Mouse (Mus musculus) liver, postnatal 0 days (tissue): ENCODE data around the gene Col28a1. TPM values are rescaled to one million over a fixed set of nuclear protein-coding genes. Genes with fewer than 3 reads are reported as not detected.

Experiments
- ATAC-seq: fragments of 200-750 bp; cut with Nextera tagmentation; 2 replicates; pipeline ENCODE4 v1.8.0; 2017; ENCODE audit warnings: mild to moderate bottlenecking, moderate library complexity
- DNase-seq: peaks from one replicate; pipeline ENCODE4 v3.0.0-alpha.2; 2016
- H3K27ac ChIP-seq: fragments of 300-500 bp; sonication (generic); 2 replicates; pipeline ENCODE4 v1.5.1; 2014; ENCODE audit warnings: antibody characterized with exemption, moderate library complexity, mild to moderate bottlenecking, low read depth
- H3K27me3 ChIP-seq: fragments of 300-500 bp; sonication (generic); 2 replicates; pipeline ENCODE4 v1.6.1; 2014; ENCODE audit warnings: low read length, control low read depth, mixed read lengths; ENCODE audit not compliant: insufficient read depth
- H3K36me3 ChIP-seq: fragments of 300-500 bp; sonication (generic); replicated peaks from 2 replicates; pipeline ENCODE4 v1.6.1; 2014; ENCODE audit warnings: mild to moderate bottlenecking, control low read depth, low read length, moderate library complexity, mixed read lengths; ENCODE audit not compliant: insufficient read depth
- H3K4me1 ChIP-seq: fragments of 300-500 bp; sonication (generic); 2 replicates; pipeline ENCODE4 v1.6.1; 2014; ENCODE audit warnings: antibody characterized with exemption, mild to moderate bottlenecking, control low read depth; ENCODE audit not compliant: insufficient read depth
- H3K4me2 ChIP-seq: fragments of 300-500 bp; sonication (generic); 2 replicates; pipeline ENCODE4 v1.6.1; 2014; ENCODE audit warnings: low read depth, mild to moderate bottlenecking, low read length, moderate library complexity, mixed read lengths
- H3K4me3 ChIP-seq: fragments of 300-500 bp; sonication (generic); 2 replicates; pipeline ENCODE4 v1.5.1; 2014; ENCODE audit warnings: low read depth, low read length
- H3K9ac ChIP-seq: fragments of 300-500 bp; sonication (generic); replicated peaks from 2 replicates; pipeline ENCODE4 v1.6.1; 2014; ENCODE audit warnings: mild to moderate bottlenecking, moderate library complexity
- H3K9me3 ChIP-seq: fragments of 300-500 bp; sonication (generic); 2 replicates; pipeline ENCODE4 v1.6.1; 2016; ENCODE audit warnings: mild to moderate bottlenecking, control low read depth, low read length, mixed read lengths
- CTCF ChIP-seq: sonication (generic); IDR thresholded peaks from 2 replicates; pipeline ENCODE4 v1.5.1; 2016; ENCODE audit warnings: antibody characterized with exemption, low read depth
- EP300 ChIP-seq: IDR thresholded peaks from 2 replicates; pipeline ENCODE4 v1.6.1; 2016; ENCODE audit warnings: antibody characterized with exemption, low read depth, mild to moderate bottlenecking
- WGBS: fragments of 180-500 bp; shearing (Covaris S2); extraction: QIAGEN DNeasy Blood & Tissue Kit; methylation state at CpG from one replicate; pipeline ENCODE4 v1.1.7; 2014; ENCODE audit not compliant: insufficient replicate concordance; 5-methylcytosine and 5-hydroxymethylcytosine counted together
- polyA plus RNA-seq: library from polyadenylated mRNA; unstranded; fragments of >200 nt; fragmentation: Nextera tagmentation; extraction: Ambion mirVana; gene quantifications from 2 replicates; pipeline ENCODE4 v1.2.1, GENCODE M21; 2015

The Col28a1 gene
- polyA plus RNA-seq, 1 experiment from 2014 or later, result 0.05 TPM

GRCm38 (mm10) chr6:7962749-7963148, 229.7 kb downstream of the Col28a1 start:
- TF ChIP-seq CTCF (no peak), EP300 (no peak)
- Histone ChIP-seq H3K4me1 (no peaks in the 10 kb centered on the region), H3K9me3 (no peaks in the 10 kb centered on the region), H3K27ac (no peak overlapping the region), H3K4me2 (no peak overlapping the region), H3K4me3 (no peak overlapping the region), H3K27me3 (no peaks in the 10 kb centered on the region), H3K9ac (no peak overlapping the region), H3K36me3 (no peaks in the 10 kb centered on the region)
- WGBS, result 56% methylated on average over 7 of the region's 7 CpGs
- no peak for DNase-seq
- no peak for ATAC-seq

- Histone ChIP-seq H3K4me3 (no peak overlapping the region), H3K36me3 (no peaks in the 10 kb centered on the region)
These were observed 240.2 kb downstream of the Col28a1 start for GRCm38 (mm10) chr6:7952208-7952607.

GRCm38 (mm10) chr6:7951778-7952177, 240.6 kb downstream of the Col28a1 start:
- H3K27me3 ChIP-seq, result no peaks in the 10 kb centered on the region
- no peaks in the 10 kb centered on the region for H3K9me3 ChIP-seq
- no peak for TF ChIP-seq EP300
- TF ChIP-seq CTCF, result no peak

More at GRCm38 (mm10) chr6:7952208-7952607, 240.2 kb downstream of the Col28a1 start:
- DNase-seq (no peak), ATAC-seq (no peak)
- no peak overlapping the region for H3K27ac ChIP-seq
- no peaks in the 10 kb centered on the region for H3K4me1 ChIP-seq
- no peak for TF ChIP-seq EP300
- no peak for TF ChIP-seq CTCF
- H3K9ac ChIP-seq, result no peak overlapping the region
- H3K9me3 ChIP-seq, result no peaks in the 10 kb centered on the region
- no peaks in the 10 kb centered on the region for H3K27me3 ChIP-seq
- WGBS, result 63% methylated on average over 2 of the region's 2 CpGs
- no peak overlapping the region for H3K4me2 ChIP-seq

More at GRCm38 (mm10) chr6:7951778-7952177, 240.6 kb downstream of the Col28a1 start:
- H3K4me3 ChIP-seq, result no peak overlapping the region
- H3K4me1 ChIP-seq, result no peaks in the 10 kb centered on the region
- H3K36me3 ChIP-seq, result no peaks in the 10 kb centered on the region
- no peak overlapping the region for H3K4me2 ChIP-seq
- no peak overlapping the region for H3K9ac ChIP-seq
- no peak overlapping the region for H3K27ac ChIP-seq
- ATAC-seq, result no peak
- no peak for DNase-seq

Other genes starting within 250 kb of the Col28a1 start
- gene Mios, start 16.6 kb upstream of the Col28a1 start, polyA plus RNA-seq, result 7.5 and 7.6 TPM in 2 replicates
- 71.1 and 77.0 TPM in 2 replicates for gene Rpa3, start 66.6 kb upstream of the Col28a1 start, polyA plus RNA-seq
- gene Umad1, start 66.7 kb upstream of the Col28a1 start, polyA plus RNA-seq, result 14.6 and 15.6 TPM in 2 replicates
- gene Gm45062, start 66.8 kb upstream of the Col28a1 start, polyA plus RNA-seq, result 0.65 and 0.85 TPM in 2 replicates